Mouse (Mus musculus) thymus, adult 2 months (tissue): ENCODE data around the gene Rtp3.

Experiments
- CTCF ChIP-seq: fragments of 200-500 bp; IDR thresholded peaks from 2 replicates; pipeline ENCODE4 v1.5.1; 2012; ENCODE audit warnings: mild to moderate bottlenecking, control low read depth, low read length, moderate library complexity, borderline replicate concordance; ENCODE audit not compliant: control insufficient read depth, poor library complexity, insufficient read depth; ENCODE audit errors: extremely low read depth
- POLR2A ChIP-seq: fragments of 200-500 bp; IDR thresholded peaks from 2 replicates; pipeline ENCODE4 v1.6.1; 2012; ENCODE audit warnings: mild to moderate bottlenecking, low read length, control low read depth, moderate library complexity; ENCODE audit not compliant: control insufficient read depth, poor library complexity, insufficient read depth; ENCODE audit errors: extremely low read depth

GRCm38 (mm10) chr9:110952931-110953549, 37.3 kb downstream of the Rtp3 start:
- TF ChIP-seq POLR2A, result no peak
- no peak for TF ChIP-seq CTCF
